10 mouse cellular contexts compared by ENCODE assay signal in the genomic region with DNA sequence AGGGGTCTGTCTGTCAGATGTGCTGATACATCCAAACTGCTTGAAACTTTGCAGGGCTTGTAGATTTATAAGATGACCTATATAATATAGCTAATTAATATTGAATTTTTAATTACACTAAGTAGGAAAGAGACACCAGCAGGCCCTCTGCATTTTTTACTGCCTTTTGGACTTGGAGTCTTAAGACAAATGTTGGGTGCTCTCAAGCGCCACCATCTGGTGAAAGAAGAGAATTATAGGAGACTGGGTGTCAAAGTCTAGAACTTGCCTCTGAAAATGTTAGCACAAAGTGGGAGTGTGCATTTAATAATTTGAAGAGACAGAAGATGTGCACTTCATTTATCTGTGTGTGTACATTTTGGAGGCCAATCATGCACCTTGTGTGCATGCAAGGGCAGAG.
DNase-seq lines count a peak whose midpoint lies in the region; ATAC-seq lines count a peak whose summit lies in the region.
"Had no signal": no experiment of that assay in that cellular context is flagged by ENCODE, and none has a peak within 500 bp of the region (broad histone marks: within the 10 kb centered on the region; RNA-seq: fewer than 3 reads in every experiment).

No protein-coding gene starts in this region.

- no peaks in the 10 kb centered on the region for H3K27me3 ChIP-seq in limb, embryonic 11.5 days (ENCODE audit: control insufficient read depth, insufficient read depth, low read length)
- H3K27me3 ChIP-seq in limb, embryonic 10.5 days (ENCODE audit: low read depth, poor library complexity, severe bottlenecking): peaks cover 4% of the 10 kb centered on the region; the same call in 1 of the 2 replicates

- intact Hi-C loops in heart, postnatal 14 days (cut with DNase I): loop anchor here (2.0 kb wide), 1 partner anchor 146 kb away; no protein-coding TSS in a partner anchor

- H3K4me2 ChIP-seq in limb, embryonic 11.5 days (ENCODE audit: low read depth, severe bottlenecking): no peak overlapping the region
- H3K4me2 ChIP-seq: limb, embryonic 15.5 days had no signal

- H3K9ac ChIP-seq in limb, embryonic 11.5 days (ENCODE audit: low read length): no peak overlapping the region
- H3K9ac ChIP-seq: limb, embryonic 15.5 days had no signal

- no peaks in the 10 kb centered on the region for H3K4me1 ChIP-seq in limb, embryonic 11.5 days (ENCODE audit: control insufficient read depth, insufficient read depth, low read length)
- H3K4me1 ChIP-seq in limb, embryonic 10.5 days: no peaks in the 10 kb centered on the region

- no peaks in the 10 kb centered on the region for H3K36me3 ChIP-seq in limb, embryonic 11.5 days (ENCODE audit: control insufficient read depth, insufficient read depth, low read length)
- H3K36me3 ChIP-seq in limb, embryonic 10.5 days: no peaks in the 10 kb centered on the region
- H3K36me3 ChIP-seq: limb, embryonic 15.5 days had no signal

- H3K4me3 ChIP-seq in limb, embryonic 11.5 days (ENCODE audit: low read depth, low read length): no peak overlapping the region
- no peak overlapping the region for H3K4me3 ChIP-seq in limb, embryonic 10.5 days
- H3K4me3 ChIP-seq: erythroblast, embryonic 14.5 days; limb, embryonic 15.5 days had no signal

- peak; percentile 59 for DNase-seq in cerebellum, adult 11 months
- no peak for DNase-seq in cerebellum, adult 11-12 months
- peak; percentile 44 for DNase-seq in limb, embryonic 11.5 days (ENCODE audit: low spot score)
- DNase-seq in limb, embryonic 10.5 days (ENCODE audit: low spot score): no peak
- DNase-seq in brain, adult 2 months (ENCODE audit: low read depth, low spot score): peak; percentile 82
- DNase-seq in heart, postnatal 14 days: peak; percentile 54 to 75
- DNase-seq in naive thymus-derived CD4-positive, alpha-beta T cell, adult 2 months (ENCODE audit: low read depth): peak; percentile 72

- ATAC-seq in limb, embryonic 11.5 days (ENCODE audit: insufficient number of reproducible peaks, low FRiP score, low TSS enrichment, low read depth): no peak
- no peak for ATAC-seq in monocyte, adult 5-6 weeks (replicated peaks; ENCODE audit: insufficient number of reproducible peaks, low FRiP score, low TSS enrichment, poor library complexity, severe bottlenecking)

- no peaks in the 10 kb centered on the region for H3K9me3 ChIP-seq in limb, embryonic 11.5 days (ENCODE audit: control insufficient read depth, low read length)
- H3K9me3 ChIP-seq in limb, embryonic 10.5 days (replicated peaks): no peaks in the 10 kb centered on the region
- H3K9me3 ChIP-seq: limb, embryonic 15.5 days had no signal

- no peak overlapping the region for H3K27ac ChIP-seq in limb, embryonic 11.5 days (replicated peaks; ENCODE audit: low read depth, low read length)
- no peak overlapping the region for H3K27ac ChIP-seq in limb, embryonic 10.5 days
- H3K27ac ChIP-seq: limb, embryonic 15.5 days had no signal

- 23% methylated on average over 1 of the region's 1 CpGs for WGBS in limb, embryonic 11.5 days
- WGBS in limb, embryonic 10.5 days: 29% methylated on average over 1 of the region's 1 CpGs

Comparison
In these comparisons a context has a peak if more than half of its experiments do, and no peak if none do; other contexts are left out.
1. DNase-seq: peak in cerebellum, adult 11 months (single experiment), limb, embryonic 11.5 days (single experiment), brain, adult 2 months (single experiment), heart, postnatal 14 days (2 of 2) and naive thymus-derived CD4-positive, alpha-beta T cell, adult 2 months (single experiment); none in cerebellum, adult 11-12 months (single experiment) and limb, embryonic 10.5 days (single experiment).